Mouse (Mus musculus): ENCODE measurements at regions not wholly inside any gene's neighbourhood (a gene's known extent, or its start where the extent isn't known, plus 50 kb on each side); places are given as distances from the start of the nearest gene placed in this dataset.
A peak's percentile ranks its signal among the peaks of the same experiment; 100 is the strongest.

- peak; percentile 15; the same call in 1 of the 2 replicates for TF ChIP-seq CTCF (IDR thresholded peaks at IDR 0.05; ENCODE audit: low read depth)
- no peak for TF ChIP-seq EP300 (IDR thresholded peaks at IDR 0.05; ENCODE audit: low read depth)
These were observed 394.0 kb upstream of the 4930452B06Rik start for GRCm38 (mm10) chr14:9060058-9060457.
